Mouse (Mus musculus): Measurements from ENCODE around the gene Cabp2. TPM values are rescaled to one million over a fixed set of nuclear protein-coding genes. Genes with fewer than 3 reads are reported as not detected.
A peak's percentile ranks its signal among the peaks of the same experiment; 100 is the strongest.
"Not testable (repeated sequence)": the region's sequence is repeated elsewhere in the genome, so short reads cannot be mapped to it uniquely, and the experiment has no call there.

Cabp2 gene
- polyA plus RNA-seq (2015; fragmentation: Nextera tagmentation; extraction: Ambion mirVana) = 3.1 and 3.6 TPM in 2 replicates

DNA sequence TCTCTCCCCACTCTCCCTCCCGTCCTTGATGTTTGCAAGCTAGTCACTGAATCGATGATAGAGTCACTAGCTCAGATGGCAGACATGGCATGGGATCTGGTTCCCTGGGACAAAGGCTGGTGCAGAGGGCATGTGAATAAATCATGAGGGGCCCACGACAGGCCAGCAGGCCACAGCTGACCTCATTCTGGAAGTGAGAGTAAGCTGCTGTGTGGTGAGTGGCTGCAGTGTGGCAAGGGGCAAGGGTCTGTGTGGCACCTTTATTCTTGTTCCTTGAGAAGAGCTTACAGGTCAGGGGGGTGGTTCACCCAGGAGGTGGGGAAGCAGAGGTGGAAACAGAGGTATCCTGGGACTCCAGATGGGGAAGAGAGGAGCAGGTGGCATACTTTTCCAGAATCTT, at the start of gene Cabp2:
Gene Cabp2 (plus strand): TSS at position 185 of the 400 bp plus-strand sequence.
- ATAC-seq (ENCODE audit: insufficient read depth, low FRiP score, low read depth) = no peak
- no peaks in the 10 kb centered on the region for H3K27me3 ChIP-seq (replicated peaks)

DNA sequence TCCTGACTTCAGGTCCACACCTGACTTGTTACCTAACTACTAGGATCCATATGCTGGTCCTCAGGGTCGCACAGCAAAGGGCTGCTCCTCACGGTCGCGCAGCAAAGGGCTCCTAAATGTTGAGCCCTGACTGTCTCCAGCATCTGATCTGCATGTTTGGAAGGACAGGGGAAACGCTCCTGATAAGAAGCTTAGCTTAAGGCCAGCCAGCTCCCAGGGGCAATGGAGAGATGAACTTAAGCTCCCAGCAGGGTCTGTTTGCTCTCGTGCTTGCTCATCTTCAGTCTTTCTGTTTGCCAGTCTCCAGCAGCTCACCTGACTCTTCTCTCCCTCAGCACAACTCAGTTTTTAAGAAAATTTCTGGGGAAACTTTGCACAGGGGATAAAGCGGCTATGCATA, 48.7 kb upstream of the Cabp2 start:
- H3K4me2 ChIP-seq = no peak overlapping the region
- H3K9ac ChIP-seq = no peak overlapping the region
- no peaks in the 10 kb centered on the region for H3K9me3 ChIP-seq
- WGBS = 51% methylated on average over 7 of the region's 7 CpGs
- no peak overlapping the region for H3K4me3 ChIP-seq (replicated peaks)
- H3K36me3 ChIP-seq = no peaks in the 10 kb centered on the region
- H3K4me1 ChIP-seq = peaks cover 16% of the 10 kb centered on the region
- peak overlapping the region; percentile 33; the same call in 1 of the 2 replicates for H3K27ac ChIP-seq
- no peak for ATAC-seq (ENCODE audit: insufficient read depth, low FRiP score, low read depth)
- no peaks in the 10 kb centered on the region for H3K27me3 ChIP-seq (replicated peaks)

More for the DNA sequence above, at the start of gene Cabp2:
- H3K27ac ChIP-seq = no peak within 1 kb of the TSS
- H3K9ac ChIP-seq = no peak within 1 kb of the TSS
- no peak within 1 kb of the TSS for H3K4me3 ChIP-seq (replicated peaks)
- H3K4me2 ChIP-seq = no peak within 1 kb of the TSS
- whole genome bisulfite sequencing = 73% methylated on average over 3 of the region's 3 CpGs
- no peaks in the 10 kb centered on the region for H3K4me1 ChIP-seq
- H3K36me3 ChIP-seq = no peaks in the 10 kb centered on the region
- H3K9me3 ChIP-seq = no peaks in the 10 kb centered on the region

DNA sequence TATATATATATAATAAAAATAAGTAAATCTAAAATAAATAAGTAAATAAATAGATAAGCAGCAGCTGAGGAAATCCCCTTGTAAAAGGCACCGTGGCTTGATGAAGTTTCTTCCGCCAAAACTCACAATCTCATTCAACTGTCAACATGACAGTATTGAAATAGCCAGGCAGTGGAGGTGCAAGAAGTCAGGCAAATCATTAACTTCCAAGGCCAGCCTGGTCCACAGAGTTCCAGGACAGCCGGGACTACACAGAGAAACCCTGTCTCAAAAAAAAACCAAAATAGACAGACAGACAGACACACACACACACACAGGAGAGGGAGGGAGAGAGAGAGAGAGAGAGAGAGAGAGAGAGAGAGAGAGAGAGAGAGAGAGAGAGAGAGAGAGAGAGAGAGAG, 48.1 kb upstream of the Cabp2 start:
- Histone ChIP-seq H3K9ac (no peak overlapping the region), H3K36me3 (no peaks in the 10 kb centered on the region), H3K4me2 (no peak overlapping the region), H3K4me1 (peaks cover 16% of the 10 kb centered on the region), H3K27ac (no peak overlapping the region; the same call in 1 of the 2 replicates), H3K4me3 (replicated peaks) (no peak overlapping the region), H3K9me3 (no peaks in the 10 kb centered on the region), H3K27me3 (replicated peaks) (no peaks in the 10 kb centered on the region)
- 61% methylated on average over 3 of the region's 3 CpGs for WGBS
- ATAC-seq (ENCODE audit: insufficient read depth, low FRiP score, low read depth) = peak; percentile 43; the same call in 1 of the 2 replicates

DNA sequence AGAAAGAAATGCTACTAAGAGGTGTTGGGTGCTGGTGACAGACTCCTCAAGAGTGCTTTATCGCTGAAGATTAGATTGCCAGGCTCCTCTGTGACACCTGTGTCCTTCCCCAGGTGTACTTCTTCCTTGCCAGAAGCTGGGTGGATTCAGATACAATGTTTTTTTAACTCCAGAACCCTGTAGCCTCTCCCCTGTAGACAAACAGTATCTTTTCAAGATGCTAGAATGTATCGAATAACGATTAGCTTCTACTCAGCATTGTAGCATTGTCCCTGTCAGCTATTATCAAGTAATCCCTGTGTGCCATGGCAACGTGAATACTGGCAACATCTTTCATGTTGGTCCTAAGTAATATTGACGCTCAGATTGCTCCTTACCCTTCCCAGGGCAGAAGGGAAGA, 47.6 kb upstream of the Cabp2 start:
- no peak overlapping the region for H3K4me3 ChIP-seq (replicated peaks)
- no peaks in the 10 kb centered on the region for H3K36me3 ChIP-seq
- H3K27ac ChIP-seq = peak overlapping the region; percentile 40; the same call in 1 of the 2 replicates
- no peaks in the 10 kb centered on the region for H3K9me3 ChIP-seq
- H3K9ac ChIP-seq = no peak overlapping the region
- H3K4me2 ChIP-seq = no peak overlapping the region
- no peak for ATAC-seq (ENCODE audit: insufficient read depth, low FRiP score, low read depth)
- H3K4me1 ChIP-seq = peaks cover 16% of the 10 kb centered on the region
- no peaks in the 10 kb centered on the region for H3K27me3 ChIP-seq (replicated peaks)
- 58% methylated on average over 5 of the region's 5 CpGs for WGBS

DNA sequence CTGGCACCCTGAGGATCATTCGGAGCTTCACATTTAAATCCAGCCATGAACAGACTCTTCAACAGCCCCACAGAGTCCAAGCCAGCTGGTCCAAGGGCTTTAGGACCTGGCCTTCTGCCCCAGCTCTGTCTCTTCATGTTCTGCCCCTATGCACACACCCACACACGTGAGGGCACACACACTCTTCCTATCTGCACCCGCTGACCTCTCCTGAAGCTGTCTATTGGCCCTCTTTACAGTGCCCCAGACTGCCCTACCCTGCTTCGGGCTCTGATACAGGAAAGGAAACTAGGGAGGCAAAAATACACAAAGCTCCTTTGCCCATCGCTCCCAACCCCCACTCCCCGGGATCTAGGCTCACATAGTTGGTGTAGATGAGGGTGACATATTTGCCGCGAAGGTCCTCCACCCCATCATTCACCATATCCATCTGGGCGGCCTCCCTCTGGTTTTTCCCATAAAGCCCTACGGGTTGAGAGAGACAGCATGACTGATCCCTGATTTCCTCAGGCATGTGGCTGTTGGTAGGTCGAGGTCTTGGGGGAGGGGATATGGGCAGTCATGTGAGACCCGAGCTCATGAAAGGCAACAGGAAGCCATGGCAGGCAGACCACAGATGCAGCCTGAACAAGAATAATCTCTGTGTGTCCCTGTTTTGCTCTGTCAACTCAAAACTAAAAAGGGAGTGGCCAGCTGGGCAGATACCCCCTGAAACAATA, 44.9 kb upstream of the Cabp2 start:
- Histone ChIP-seq H3K4me2 (peak overlapping the region; percentile 50), H3K4me3 (replicated peaks) (no peak overlapping the region; the same call in 1 of the 2 replicates), H3K36me3 (no peaks in the 10 kb centered on the region), H3K4me1 (peaks cover 16% of the 10 kb centered on the region), H3K27me3 (replicated peaks) (no peaks in the 10 kb centered on the region), H3K9ac (no peak overlapping the region), H3K9me3 (no peaks in the 10 kb centered on the region), H3K27ac (0 out of 2 replicates have a peak overlapping the region, but pooled peaks have one; percentile 16)
- WGBS = 61% methylated on average over 12 of the region's 12 CpGs
- peak; percentile 45; the same call in 1 of the 2 replicates for ATAC-seq (ENCODE audit: insufficient read depth, low FRiP score, low read depth)

DNA sequence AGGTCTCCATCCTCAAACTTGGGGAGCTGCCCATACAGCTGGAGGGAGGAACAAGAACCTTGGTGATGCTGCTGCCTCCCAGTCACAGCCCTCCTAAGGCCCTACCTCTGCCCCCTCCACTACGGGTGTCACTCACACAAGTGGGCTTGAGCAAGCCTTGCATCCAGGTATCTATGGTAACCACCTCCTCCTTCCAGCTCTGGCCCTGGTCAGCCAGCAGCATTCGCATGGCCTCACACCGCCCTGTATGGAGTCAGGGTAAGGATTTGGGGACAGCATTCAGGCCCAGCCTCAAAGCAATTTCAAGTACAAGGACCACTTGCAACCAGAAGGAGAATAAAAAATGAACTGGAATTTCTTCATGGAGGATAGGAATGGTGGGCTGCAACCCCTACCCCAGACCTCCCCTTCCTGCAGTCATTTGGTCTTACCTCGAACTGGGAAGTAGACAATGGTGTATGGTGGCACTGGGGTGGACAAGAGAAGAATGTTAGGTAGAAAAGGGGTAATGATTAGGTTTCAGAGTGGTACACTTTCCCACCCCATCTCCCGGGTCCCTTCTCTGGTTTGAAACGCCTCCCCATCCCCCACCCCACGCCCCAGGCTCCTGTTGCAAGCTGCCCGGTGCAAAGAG, 44.1 kb upstream of the Cabp2 start:
- H3K9me3 ChIP-seq; H3K27me3 ChIP-seq (replicated peaks); H3K36me3 ChIP-seq: not testable (repeated sequence)
- Histone ChIP-seq H3K4me3 (replicated peaks) (peak overlapping the region; percentile 74), H3K27ac (peak overlapping the region; percentile 87), H3K9ac (peak overlapping the region; percentile 67), H3K4me1 (peaks cover 16% of the 10 kb centered on the region), H3K4me2 (peak overlapping the region; percentile 68)
- ATAC-seq (ENCODE audit: insufficient read depth, low FRiP score, low read depth) = 0 out of 2 replicates have a peak, but pooled peaks have one; percentile 2
- 24% methylated on average over 8 of the region's 8 CpGs for WGBS

DNA sequence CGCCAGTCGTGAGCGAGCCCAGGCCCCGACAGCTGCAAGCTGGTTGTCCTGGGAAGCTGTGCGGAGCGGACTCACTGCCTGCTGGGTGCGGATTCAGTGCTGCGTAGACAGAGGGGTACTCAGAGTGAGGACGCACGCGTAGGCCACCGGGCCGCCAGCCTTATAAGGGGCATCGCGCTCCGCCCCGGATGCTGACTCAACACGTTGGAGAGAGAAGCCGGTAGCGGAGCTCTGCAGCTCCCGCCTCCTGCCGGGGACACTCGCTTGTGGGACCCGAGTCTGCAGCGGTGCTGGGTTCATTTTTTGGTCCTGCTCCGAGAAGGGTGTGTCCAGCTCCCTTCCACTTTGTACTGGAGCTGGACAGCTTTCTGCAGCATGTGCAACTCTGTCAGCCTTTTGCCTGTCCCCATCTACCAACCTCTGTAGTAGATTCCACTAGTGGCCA, 43.6 kb upstream of the Cabp2 start, which contains the start of gene Gstp1:
Gene Gstp1 (minus strand): TSS at position 198 of the 445 bp plus-strand sequence.
- Histone ChIP-seq H3K4me2 (peak within 1 kb of the TSS; percentile 68), H3K9me3 (no peaks in the 10 kb centered on the region), H3K27me3 (replicated peaks) (no peaks in the 10 kb centered on the region), H3K36me3 (no peaks in the 10 kb centered on the region), H3K4me1 (peaks cover 11% of the 10 kb centered on the region), H3K4me3 (replicated peaks) (peak within 1 kb of the TSS; percentile 74), H3K9ac (peak within 1 kb of the TSS; percentile 67), H3K27ac (peak within 1 kb of the TSS; percentile 87)
- ATAC-seq (ENCODE audit: insufficient read depth, low FRiP score, low read depth) = peak; percentile 71
- under 1% methylated on average over 26 of the region's 26 CpGs for WGBS

DNA sequence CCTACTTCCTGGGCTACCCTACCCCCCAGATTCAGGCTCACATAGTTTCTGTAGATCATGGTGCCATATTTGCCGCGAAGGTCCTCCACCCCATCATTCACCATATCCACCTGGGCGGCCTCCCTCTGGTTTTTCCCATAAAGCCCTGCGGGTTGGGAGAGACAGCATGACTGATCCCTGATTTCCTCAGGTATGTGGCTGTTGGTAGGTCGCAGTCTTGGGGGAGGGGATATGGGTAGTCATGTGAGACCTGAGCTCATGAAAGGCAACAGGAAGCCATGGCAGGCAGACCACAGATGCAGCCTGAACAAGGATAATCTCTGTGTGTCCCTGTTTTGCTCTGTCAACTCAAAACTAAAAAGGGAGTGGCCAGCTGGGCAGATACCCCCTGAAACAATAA, 40.4 kb upstream of the Cabp2 start:
- H3K27me3 ChIP-seq (replicated peaks); H3K4me3 ChIP-seq (replicated peaks); H3K4me2 ChIP-seq; H3K9ac ChIP-seq; H3K27ac ChIP-seq; H3K36me3 ChIP-seq; ATAC-seq (ENCODE audit: insufficient read depth, low FRiP score, low read depth); H3K9me3 ChIP-seq: not testable (repeated sequence)
- WGBS = 86% methylated on average over 5 of the region's 5 CpGs
- peaks cover 13% of the 10 kb centered on the region for H3K4me1 ChIP-seq

DNA sequence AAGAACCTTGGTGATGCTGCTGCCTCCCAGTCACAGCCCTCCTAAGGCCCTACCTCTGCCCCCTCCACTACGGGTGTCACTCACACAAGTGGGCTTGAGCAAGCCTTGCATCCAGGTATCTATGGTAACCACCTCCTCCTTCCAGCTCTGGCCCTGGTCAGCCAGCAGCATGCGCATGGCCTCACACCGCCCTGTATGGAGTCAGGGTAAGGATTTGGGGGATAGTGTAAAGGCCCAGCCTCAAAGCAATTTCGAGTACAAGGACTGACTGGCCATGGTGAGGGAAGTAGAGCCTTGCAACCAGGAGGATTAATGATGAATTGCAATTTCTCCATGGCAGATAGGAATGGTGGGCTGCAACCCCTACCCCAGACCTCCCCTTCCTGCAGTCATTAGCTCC, 39.9 kb upstream of the Cabp2 start:
- not testable (repeated sequence) for H3K4me2 ChIP-seq; H3K9ac ChIP-seq; H3K27me3 ChIP-seq (replicated peaks); H3K4me3 ChIP-seq (replicated peaks); ATAC-seq (ENCODE audit: insufficient read depth, low FRiP score, low read depth); H3K27ac ChIP-seq; H3K9me3 ChIP-seq; H3K36me3 ChIP-seq
- 91% methylated on average over 4 of the region's 4 CpGs for WGBS
- peaks cover 12% of the 10 kb centered on the region for H3K4me1 ChIP-seq

DNA sequence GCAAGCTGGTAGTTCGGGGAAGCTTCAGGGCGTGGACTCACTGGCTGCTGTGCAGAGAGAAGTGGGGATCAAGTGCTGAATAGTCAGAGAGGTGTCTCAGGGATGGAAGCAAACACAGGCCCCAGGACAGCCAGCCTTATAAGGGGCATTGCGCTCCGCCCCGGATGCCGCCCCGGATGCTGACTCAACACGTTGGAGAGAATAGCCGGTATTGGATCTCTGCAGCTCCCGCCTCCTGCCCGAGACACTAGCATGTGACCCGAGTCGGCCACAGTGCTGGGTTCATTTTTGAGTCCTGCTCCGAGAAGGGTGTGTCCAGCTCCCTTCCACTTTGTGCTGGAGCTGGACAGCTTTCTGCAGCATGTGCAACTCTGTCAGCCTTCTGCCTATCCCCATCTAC, 39.3 kb upstream of the Cabp2 start:
- no peaks in the 10 kb centered on the region for H3K27me3 ChIP-seq (replicated peaks)
- H3K4me3 ChIP-seq (replicated peaks) = no peak overlapping the region
- no peaks in the 10 kb centered on the region for H3K36me3 ChIP-seq
- 59% methylated on average over 14 of the region's 14 CpGs for WGBS
- no peak overlapping the region; the same call in 1 of the 2 replicates for H3K4me2 ChIP-seq
- H3K9ac ChIP-seq = no peak overlapping the region
- ATAC-seq (ENCODE audit: insufficient read depth, low FRiP score, low read depth) = no peak; the same call in 1 of the 2 replicates
- H3K27ac ChIP-seq = no peak overlapping the region
- H3K9me3 ChIP-seq = no peaks in the 10 kb centered on the region
- H3K4me1 ChIP-seq = peaks cover 11% of the 10 kb centered on the region

DNA sequence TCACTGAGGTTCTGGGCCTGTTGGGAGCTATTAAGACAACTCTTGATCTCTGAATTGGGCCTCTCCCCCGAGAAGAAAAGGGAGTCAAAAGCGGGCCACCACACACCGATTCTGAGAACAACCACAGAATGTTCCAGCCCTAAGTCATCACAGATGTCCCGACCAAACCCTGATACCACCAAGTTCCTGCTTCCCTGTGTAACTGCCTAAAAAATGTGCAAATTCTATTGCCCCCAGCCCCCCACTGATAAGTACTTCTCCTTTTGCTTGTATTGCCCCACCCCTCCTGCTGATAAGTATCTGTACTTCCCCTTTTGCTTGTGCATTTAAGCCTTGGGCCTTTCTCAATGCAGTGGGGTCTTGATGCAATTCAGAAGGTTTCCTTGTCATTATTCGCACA, 37.3 kb upstream of the Cabp2 start:
- H3K9ac ChIP-seq; H3K9me3 ChIP-seq; H3K27ac ChIP-seq; H3K4me2 ChIP-seq; H3K36me3 ChIP-seq; H3K27me3 ChIP-seq (replicated peaks); H3K4me3 ChIP-seq (replicated peaks); ATAC-seq (ENCODE audit: insufficient read depth, low FRiP score, low read depth): not testable (repeated sequence)
- 86% methylated on average over 5 of the region's 5 CpGs for WGBS
- H3K4me1 ChIP-seq = peaks cover 13% of the 10 kb centered on the region
